Comparison of ENCODE assay signal across 35 mouse cellular contexts in genomic region chr19:11482684-11483083, GRCm38 (mm10). TPM values are rescaled to one million over a fixed set of nuclear protein-coding genes. Genes with fewer than 3 reads are reported as not detected.
"Had no signal": no experiment of that assay in that cellular context is flagged by ENCODE, and none has a peak within 500 bp of the region (broad histone marks: within the 10 kb centered on the region; RNA-seq: fewer than 3 reads in every experiment).

No protein-coding gene starts in this region.

- H3K36me3 ChIP-seq: limb, embryonic 10.5 days; limb, embryonic 12.5 days; limb, embryonic 13.5 days; limb, embryonic 15.5 days; liver, embryonic 12.5 days; liver, embryonic 13.5 days; liver, embryonic 15.5 days; lung, embryonic 15.5 days; midbrain, embryonic 10.5 days; midbrain, embryonic 12.5 days; midbrain, embryonic 13.5 days; midbrain, embryonic 15.5 days had no signal

- H3K4me2 ChIP-seq: limb, embryonic 12.5 days; limb, embryonic 13.5 days; limb, embryonic 15.5 days; liver, embryonic 11.5 days; liver, embryonic 12.5 days; liver, embryonic 13.5 days; liver, embryonic 15.5 days; lung, embryonic 14.5 days; lung, embryonic 15.5 days; midbrain, embryonic 11.5 days; midbrain, embryonic 12.5 days; midbrain, embryonic 13.5 days; midbrain, embryonic 15.5 days had no signal

- H3K27ac ChIP-seq: limb, embryonic 10.5 days; limb, embryonic 12.5 days; limb, embryonic 13.5 days; limb, embryonic 15.5 days; liver, embryonic 12.5 days; liver, embryonic 13.5 days; liver, embryonic 14.5 days; liver, embryonic 15.5 days; lung, embryonic 15.5 days; macrophage; midbrain, embryonic 10.5 days; midbrain, embryonic 12.5 days; midbrain, embryonic 13.5 days; midbrain, embryonic 15.5 days had no signal

- H3K4me3 ChIP-seq: limb, embryonic 10.5 days; limb, embryonic 12.5 days; limb, embryonic 13.5 days; limb, embryonic 15.5 days; liver, embryonic 12.5 days; liver, embryonic 13.5 days; liver, embryonic 15.5 days; lung, embryonic 15.5 days; megakaryocyte, embryonic 14.5 days; midbrain, embryonic 10.5 days; midbrain, embryonic 12.5 days; midbrain, embryonic 13.5 days; midbrain, embryonic 15.5 days; myocyte had no signal

- H3K27me3 ChIP-seq: limb, embryonic 12.5 days; limb, embryonic 13.5 days; limb, embryonic 15.5 days; liver, embryonic 12.5 days; liver, embryonic 13.5 days; liver, embryonic 15.5 days; lung, embryonic 15.5 days; megakaryocyte, embryonic 14.5 days; midbrain, embryonic 12.5 days; midbrain, embryonic 13.5 days; midbrain, embryonic 15.5 days had no signal

- ATAC-seq: liver, embryonic 12.5 days; liver, postnatal 0 days; lung, postnatal 0 days; midbrain, embryonic 13.5 days; midbrain, embryonic 15.5 days; midbrain, embryonic 16.5 days had no signal

- DNase-seq: left cerebral cortex, postnatal 4 days; liver; liver, embryonic 13.5 days; liver, postnatal 0 days; lung, adult 18-20 months; lung, adult 2 months; lung, embryonic 14.5 days; lung, postnatal 10 days; lung, postnatal 14 days; lung, postnatal 36 days; lung, postnatal 4 days; midbrain, embryonic 14.5 days had no signal

- H3K9me3 ChIP-seq: limb, embryonic 10.5 days; limb, embryonic 12.5 days; limb, embryonic 13.5 days; limb, embryonic 15.5 days; liver, embryonic 12.5 days; liver, embryonic 13.5 days; liver, embryonic 15.5 days; lung, embryonic 15.5 days; megakaryocyte, embryonic 14.5 days; midbrain, embryonic 10.5 days; midbrain, embryonic 12.5 days; midbrain, embryonic 13.5 days; midbrain, embryonic 15.5 days had no signal

- H3K9ac ChIP-seq: limb, embryonic 12.5 days; limb, embryonic 13.5 days; limb, embryonic 15.5 days; liver, embryonic 12.5 days; liver, embryonic 13.5 days; liver, embryonic 14.5 days; liver, embryonic 15.5 days; liver, postnatal 0 days; lung, embryonic 14.5 days; lung, embryonic 15.5 days; midbrain, embryonic 12.5 days; midbrain, embryonic 13.5 days; midbrain, embryonic 15.5 days had no signal

- H3K4me1 ChIP-seq: limb, embryonic 10.5 days; limb, embryonic 12.5 days; limb, embryonic 13.5 days; limb, embryonic 15.5 days; liver, embryonic 12.5 days; liver, embryonic 13.5 days; liver, embryonic 15.5 days; lung, embryonic 15.5 days; megakaryocyte, embryonic 14.5 days; midbrain, embryonic 10.5 days; midbrain, embryonic 12.5 days; midbrain, embryonic 13.5 days; midbrain, embryonic 15.5 days had no signal

RNA-seq across cellular contexts. Expression of gene Gm8369, which starts 3.1 kb away (rescaled TPM):
- polyA plus RNA-seq: limb, embryonic 10.5 days; limb, embryonic 11.5 days; limb, embryonic 12.5 days; limb, embryonic 13.5 days; limb, embryonic 15.5 days; liver, embryonic 11.5 days; liver, embryonic 12.5 days; liver, embryonic 13.5 days; lung, embryonic 14.5 days; lung, embryonic 16.5 days; midbrain, embryonic 10.5 days; midbrain, embryonic 11.5 days; midbrain, embryonic 12.5 days; midbrain, embryonic 13.5 days; midbrain, embryonic 14.5 days; midbrain, embryonic 15.5 days; midbrain, embryonic 16.5 days; midbrain, postnatal 0 days; myocyte; neural tube, embryonic 11.5 days had no signal

RNA-seq across cellular contexts. Expression of gene Ms4a6c, which starts 13.5 kb away (rescaled TPM):
- polyA plus RNA-seq: myocyte had no signal

RNA-seq across cellular contexts. Expression of gene Ms4a6b, which starts 33.6 kb away (rescaled TPM):
- polyA plus RNA-seq: myocyte had no signal

RNA-seq across cellular contexts. Expression of gene Ms4a4b, which starts 39.3 kb away (rescaled TPM):
- polyA plus RNA-seq: limb, embryonic 10.5 days; limb, embryonic 11.5 days; limb, embryonic 12.5 days; limb, embryonic 13.5 days; liver, embryonic 11.5 days; liver, embryonic 12.5 days; lung, embryonic 14.5 days; midbrain, embryonic 10.5 days; midbrain, embryonic 11.5 days; midbrain, embryonic 12.5 days; midbrain, embryonic 13.5 days; midbrain, embryonic 14.5 days; midbrain, embryonic 16.5 days; midbrain, postnatal 0 days; myocyte; neural tube, embryonic 11.5 days had no signal

RNA-seq across cellular contexts. Expression of gene Ms4a4d, which starts 53.9 kb away (rescaled TPM):
- polyA plus RNA-seq: macrophage; midbrain, embryonic 12.5 days; midbrain, embryonic 13.5 days; midbrain, embryonic 14.5 days; midbrain, embryonic 15.5 days; midbrain, embryonic 16.5 days; midbrain, postnatal 0 days had no signal
